Mouse (Mus musculus): Measurements from ENCODE around the gene Ros1. TPM values are rescaled to one million over a fixed set of nuclear protein-coding genes. Genes with fewer than 3 reads are reported as not detected.

Ros1 gene
- total and polyA plus RNA-seq, 2 experiments from 2014 or later: not detected

- H3K4me2 ChIP-seq (ENCODE audit: low read depth, low read length): no peak overlapping the region
- ATAC-seq (no peak), DNase-seq (ENCODE audit: low spot score) (no peak)
- H3K4me1 ChIP-seq (ENCODE audit: insufficient read depth, low read length): no peaks in the 10 kb centered on the region
- no peaks in the 10 kb centered on the region for H3K9me3 ChIP-seq (ENCODE audit: low read length)
- TF ChIP-seq CTCF (IDR thresholded peaks at IDR 0.05; ENCODE audit: low read depth): no peak
- H3K4me3 ChIP-seq (ENCODE audit: low read length): no peak overlapping the region
- H3K36me3 ChIP-seq (ENCODE audit: insufficient read depth, low read length): no peaks in the 10 kb centered on the region
- no peak overlapping the region for H3K9ac ChIP-seq (replicated peaks; ENCODE audit: low read length)
- no peaks in the 10 kb centered on the region for H3K27me3 ChIP-seq (ENCODE audit: insufficient read depth, low read length)
- WGBS: 85% methylated on average over 2 of the region's 2 CpGs
- H3K27ac ChIP-seq: no peak overlapping the region
Observed at GRCm38 (mm10) chr10:52204006-52204405, 9.0 kb upstream of the Ros1 start.

- Histone ChIP-seq H3K4me2 (ENCODE audit: low read depth, low read length) (no peak overlapping the region), H3K36me3 (ENCODE audit: insufficient read depth, low read length) (no peaks in the 10 kb centered on the region), H3K4me3 (ENCODE audit: low read length) (no peak overlapping the region), H3K4me1 (ENCODE audit: insufficient read depth, low read length) (no peaks in the 10 kb centered on the region), H3K9ac (replicated peaks; ENCODE audit: low read length) (no peak overlapping the region), H3K9me3 (ENCODE audit: low read length) (no peaks in the 10 kb centered on the region), H3K27ac (no peak overlapping the region), H3K27me3 (ENCODE audit: insufficient read depth, low read length) (no peaks in the 10 kb centered on the region)
- no peak for ATAC-seq
- no peak for DNase-seq (ENCODE audit: low spot score)
- WGBS: 83% methylated on average over 4 of the region's 4 CpGs
- no peak for TF ChIP-seq CTCF (IDR thresholded peaks at IDR 0.05; ENCODE audit: low read depth)
Observed at GRCm38 (mm10) chr10:52185900-52186299, 9.1 kb downstream of the Ros1 start.

- no peak overlapping the region for H3K4me3 ChIP-seq (ENCODE audit: low read length)
- no peak overlapping the region for H3K27ac ChIP-seq
- ATAC-seq (no peak), DNase-seq (ENCODE audit: low spot score) (no peak)
- peak; percentile 28; the same call in 1 of the 2 replicates for TF ChIP-seq CTCF (IDR thresholded peaks at IDR 0.05; ENCODE audit: low read depth)
- H3K9me3 ChIP-seq (ENCODE audit: low read length): no peaks in the 10 kb centered on the region
- no peaks in the 10 kb centered on the region for H3K27me3 ChIP-seq (ENCODE audit: insufficient read depth, low read length)
- H3K36me3 ChIP-seq (ENCODE audit: insufficient read depth, low read length): no peaks in the 10 kb centered on the region
- H3K4me1 ChIP-seq (ENCODE audit: insufficient read depth, low read length): no peaks in the 10 kb centered on the region
- 91% methylated on average over 3 of the region's 3 CpGs for WGBS
- no peak overlapping the region for H3K4me2 ChIP-seq (ENCODE audit: low read depth, low read length)
- H3K9ac ChIP-seq (replicated peaks; ENCODE audit: low read length): no peak overlapping the region
Observed at GRCm38 (mm10) chr10:52182878-52183277, 12.2 kb downstream of the Ros1 start.

- H3K36me3 ChIP-seq (ENCODE audit: insufficient read depth, low read length): no peaks in the 10 kb centered on the region
- no peak overlapping the region for H3K4me2 ChIP-seq (ENCODE audit: low read depth, low read length)
- ATAC-seq (no peak), DNase-seq (ENCODE audit: low spot score) (no peak)
- 77% methylated on average over 4 of the region's 4 CpGs for WGBS
- no peaks in the 10 kb centered on the region for H3K9me3 ChIP-seq (ENCODE audit: low read length)
- H3K27ac ChIP-seq: no peak overlapping the region
- no peak overlapping the region for H3K4me3 ChIP-seq (ENCODE audit: low read length)
- no peaks in the 10 kb centered on the region for H3K4me1 ChIP-seq (ENCODE audit: insufficient read depth, low read length)
- no peak for TF ChIP-seq CTCF (IDR thresholded peaks at IDR 0.05; ENCODE audit: low read depth)
- no peak overlapping the region for H3K9ac ChIP-seq (replicated peaks; ENCODE audit: low read length)
- H3K27me3 ChIP-seq (ENCODE audit: insufficient read depth, low read length): no peaks in the 10 kb centered on the region
Observed at GRCm38 (mm10) chr10:52174376-52174775, 20.7 kb downstream of the Ros1 start.

GRCm38 (mm10) chr10:52170489-52170888 is 24.6 kb downstream of the Ros1 start:
- Histone ChIP-seq H3K9me3 (ENCODE audit: low read length) (no peaks in the 10 kb centered on the region), H3K27me3 (ENCODE audit: insufficient read depth, low read length) (no peaks in the 10 kb centered on the region), H3K9ac (replicated peaks; ENCODE audit: low read length) (no peak overlapping the region), H3K4me1 (ENCODE audit: insufficient read depth, low read length) (no peaks in the 10 kb centered on the region), H3K36me3 (ENCODE audit: insufficient read depth, low read length) (no peaks in the 10 kb centered on the region), H3K4me2 (ENCODE audit: low read depth, low read length) (no peak overlapping the region), H3K4me3 (ENCODE audit: low read length) (no peak overlapping the region), H3K27ac (no peak overlapping the region)
- 88% methylated on average over 1 of the region's 1 CpGs for WGBS
- TF ChIP-seq CTCF (IDR thresholded peaks at IDR 0.05; ENCODE audit: low read depth): no peak
- DNase-seq (ENCODE audit: low spot score) (no peak), ATAC-seq (no peak)

- H3K4me3 ChIP-seq (ENCODE audit: low read length): no peak overlapping the region
- H3K4me1 ChIP-seq (ENCODE audit: insufficient read depth, low read length): no peaks in the 10 kb centered on the region
- H3K27ac ChIP-seq: no peak overlapping the region
- H3K36me3 ChIP-seq (ENCODE audit: insufficient read depth, low read length): no peaks in the 10 kb centered on the region
- 84% methylated on average over 5 of the region's 5 CpGs for WGBS
- no peak overlapping the region for H3K9ac ChIP-seq (replicated peaks; ENCODE audit: low read length)
- ATAC-seq (no peak), DNase-seq (ENCODE audit: low spot score) (no peak)
- no peak overlapping the region for H3K4me2 ChIP-seq (ENCODE audit: low read depth, low read length)
- no peaks in the 10 kb centered on the region for H3K27me3 ChIP-seq (ENCODE audit: insufficient read depth, low read length)
- no peaks in the 10 kb centered on the region for H3K9me3 ChIP-seq (ENCODE audit: low read length)
- no peak for TF ChIP-seq CTCF (IDR thresholded peaks at IDR 0.05; ENCODE audit: low read depth)
Observed at GRCm38 (mm10) chr10:52169841-52170240, 25.2 kb downstream of the Ros1 start.

GRCm38 (mm10) chr10:52165376-52165775 is 29.7 kb downstream of the Ros1 start:
- Histone ChIP-seq H3K27ac (no peak overlapping the region), H3K9me3 (ENCODE audit: low read length) (no peaks in the 10 kb centered on the region), H3K4me1 (ENCODE audit: insufficient read depth, low read length) (no peaks in the 10 kb centered on the region), H3K9ac (replicated peaks; ENCODE audit: low read length) (no peak overlapping the region), H3K4me2 (ENCODE audit: low read depth, low read length) (no peak overlapping the region), H3K4me3 (ENCODE audit: low read length) (no peak overlapping the region), H3K36me3 (ENCODE audit: insufficient read depth, low read length) (no peaks in the 10 kb centered on the region), H3K27me3 (ENCODE audit: insufficient read depth, low read length) (no peaks in the 10 kb centered on the region)
- no peak for ATAC-seq
- whole genome bisulfite sequencing: 87% methylated on average over 1 of the region's 1 CpGs
- DNase-seq (ENCODE audit: low spot score): no peak
- TF ChIP-seq CTCF (IDR thresholded peaks at IDR 0.05; ENCODE audit: low read depth): no peak

All from hindbrain, postnatal 0 days (tissue).